Mouse (Mus musculus): ENCODE measurements around the gene Efcab8.
A peak's percentile ranks its signal among the peaks of the same experiment; 100 is the strongest.

Efcab8 gene

GRCm38 (mm10) chr2:153779394-153779981 lies at the start of gene Efcab8:
TSS of gene Efcab8 (plus strand) at chr2:153779931.
- peak; percentile 2 for DNase-seq (ENCODE audit: low spot score)

GRCm38 (mm10) chr2:153734033-153734432 lies 45.7 kb upstream of the Efcab8 start:
- DNase-seq (ENCODE audit: low spot score): no peak

- peak; percentile 100 for DNase-seq (ENCODE audit: low spot score)
Measured at GRCm38 (mm10) chr2:153740500-153741436, 39.0 kb upstream of the Efcab8 start, which contains the start of gene Mapre1. TSS of gene Mapre1 (plus strand) at chr2:153741274.

GRCm38 (mm10) chr2:153741437-153742065 lies 38.2 kb upstream of the Efcab8 start:
- no peak for DNase-seq (ENCODE audit: low spot score)

GRCm38 (mm10) chr2:153747994-153748393 lies 31.7 kb upstream of the Efcab8 start:
- no peak for DNase-seq (ENCODE audit: low spot score)

GRCm38 (mm10) chr2:153750363-153750762 lies 29.4 kb upstream of the Efcab8 start:
- no peak for DNase-seq (ENCODE audit: low spot score)

GRCm38 (mm10) chr2:153762121-153762520 lies 17.6 kb upstream of the Efcab8 start:
- DNase-seq (ENCODE audit: low spot score): no peak

- no peak for DNase-seq (ENCODE audit: low spot score)
Measured at GRCm38 (mm10) chr2:153767484-153767883, 12.2 kb upstream of the Efcab8 start.

GRCm38 (mm10) chr2:153768881-153769280 lies 10.8 kb upstream of the Efcab8 start:
- no peak for DNase-seq (ENCODE audit: low spot score)

- DNase-seq (ENCODE audit: low spot score): peak; percentile 23
Measured at GRCm38 (mm10) chr2:153772950-153773349, 6.8 kb upstream of the Efcab8 start.

GRCm38 (mm10) chr2:153775472-153775871 lies 4.3 kb upstream of the Efcab8 start:
- no peak for DNase-seq (ENCODE audit: low spot score)

GRCm38 (mm10) chr2:153778638-153779362 lies 931 bp upstream of the Efcab8 start:
- DNase-seq (ENCODE audit: low spot score): peak; percentile 87

- no peak for DNase-seq (ENCODE audit: low spot score)
Measured at GRCm38 (mm10) chr2:153781181-153781580, 1.4 kb downstream of the Efcab8 start.

- DNase-seq (ENCODE audit: low spot score): peak; percentile 14
Measured at GRCm38 (mm10) chr2:153784668-153785067, 4.9 kb downstream of the Efcab8 start.

GRCm38 (mm10) chr2:153793366-153793765 lies 13.6 kb downstream of the Efcab8 start:
- DNase-seq (ENCODE audit: low spot score): no peak

GRCm38 (mm10) chr2:153795090-153795489 lies 15.4 kb downstream of the Efcab8 start:
- peak; percentile 25 for DNase-seq (ENCODE audit: low spot score)

- peak; percentile 12 for DNase-seq (ENCODE audit: low spot score)
Measured at GRCm38 (mm10) chr2:153807464-153807863, 27.7 kb downstream of the Efcab8 start.

- no peak for DNase-seq (ENCODE audit: low spot score)
Measured at GRCm38 (mm10) chr2:153808146-153808545, 28.4 kb downstream of the Efcab8 start.

- no peak for DNase-seq (ENCODE audit: low spot score)
Measured at GRCm38 (mm10) chr2:153808841-153809240, 29.1 kb downstream of the Efcab8 start.

- no peak for DNase-seq (ENCODE audit: low spot score)
Measured at GRCm38 (mm10) chr2:153809921-153810320, 30.2 kb downstream of the Efcab8 start.

GRCm38 (mm10) chr2:153822005-153822543 lies 42.3 kb downstream of the Efcab8 start:
- no peak for DNase-seq (ENCODE audit: low spot score)

- DNase-seq (ENCODE audit: low spot score): no peak
Measured at GRCm38 (mm10) chr2:153824593-153824992, 44.9 kb downstream of the Efcab8 start.
